Mouse (Mus musculus): ENCODE data around the gene Dgke. TPM values are rescaled to one million over a fixed set of nuclear protein-coding genes. Genes with fewer than 3 reads are reported as not detected.
A peak's percentile ranks its signal among the peaks of the same experiment; 100 is the strongest.
"Not testable (repeated sequence)": the region's sequence is repeated elsewhere in the genome, so short reads cannot be mapped to it uniquely, and the experiment has no call there.

Dgke gene
- polyA plus RNA-seq, 1 experiment from 2014 or later, result 6.6 TPM

- DNase-seq (ENCODE audit: low spot score) (no peak), ATAC-seq (ENCODE audit: insufficient read depth, low FRiP score, low TSS enrichment) (peak; percentile 78; the same call in 1 of the 2 replicates)
- Histone ChIP-seq H3K9ac (ENCODE audit: low read length) (peak overlapping the region; percentile 91), H3K4me3 (ENCODE audit: low read depth, low read length) (peak overlapping the region; percentile 77), H3K4me2 (ENCODE audit: low read depth) (peak overlapping the region; percentile 79), H3K27ac (ENCODE audit: low read depth, low read length) (peak overlapping the region; percentile 60; the same call in 1 of the 2 replicates), H3K36me3 (ENCODE audit: control insufficient read depth, insufficient read depth, low read length) (no peaks in the 10 kb centered on the region), H3K4me1 (ENCODE audit: control insufficient read depth, insufficient read depth, low read length) (peaks cover 4% of the 10 kb centered on the region; the same call in 1 of the 2 replicates), H3K27me3 (ENCODE audit: control insufficient read depth, insufficient read depth, low read length) (no peaks in the 10 kb centered on the region), H3K9me3 (ENCODE audit: control insufficient read depth, low read length) (no peaks in the 10 kb centered on the region)
- 0% methylated on average over 33 of the region's 33 CpGs for whole genome bisulfite sequencing
These were observed 6.7 kb downstream of the Dgke start for GRCm38 (mm10) chr11:89059919-89060422.

GRCm38 (mm10) chr11:89058515-89059270, 8.0 kb downstream of the Dgke start:
- no peak for DNase-seq (ENCODE audit: low spot score)
- no peaks in the 10 kb centered on the region for H3K27me3 ChIP-seq (ENCODE audit: control insufficient read depth, insufficient read depth, low read length)
- no peak overlapping the region for H3K27ac ChIP-seq (ENCODE audit: low read depth, low read length)
- H3K36me3 ChIP-seq (ENCODE audit: control insufficient read depth, insufficient read depth, low read length), result no peaks in the 10 kb centered on the region
- ATAC-seq (ENCODE audit: insufficient read depth, low FRiP score, low TSS enrichment), result no peak
- peak overlapping the region; percentile 79 for H3K4me2 ChIP-seq (ENCODE audit: low read depth)
- WGBS, result 75% methylated on average over 11 of the region's 11 CpGs
- no peaks in the 10 kb centered on the region for H3K9me3 ChIP-seq (ENCODE audit: control insufficient read depth, low read length)
- no peak overlapping the region for H3K4me3 ChIP-seq (ENCODE audit: low read depth, low read length)
- no peak overlapping the region for H3K9ac ChIP-seq (ENCODE audit: low read length)
- H3K4me1 ChIP-seq (ENCODE audit: control insufficient read depth, insufficient read depth, low read length), result peaks cover 4% of the 10 kb centered on the region; the same call in 1 of the 2 replicates

- no peak overlapping the region for H3K4me3 ChIP-seq (ENCODE audit: low read depth, low read length)
- no peak for DNase-seq (ENCODE audit: low spot score)
- no peak overlapping the region for H3K27ac ChIP-seq (ENCODE audit: low read depth, low read length)
- H3K27me3 ChIP-seq (ENCODE audit: control insufficient read depth, insufficient read depth, low read length), result no peaks in the 10 kb centered on the region
- no peak overlapping the region for H3K9ac ChIP-seq (ENCODE audit: low read length)
- no peak for ATAC-seq (ENCODE audit: insufficient read depth, low FRiP score, low TSS enrichment)
- H3K4me1 ChIP-seq (ENCODE audit: control insufficient read depth, insufficient read depth, low read length), result peaks cover 4% of the 10 kb centered on the region; the same call in 1 of the 2 replicates
- H3K9me3 ChIP-seq (ENCODE audit: control insufficient read depth, low read length), result no peaks in the 10 kb centered on the region
- no peaks in the 10 kb centered on the region for H3K36me3 ChIP-seq (ENCODE audit: control insufficient read depth, insufficient read depth, low read length)
- 90% methylated on average over 13 of the region's 13 CpGs for WGBS
- no peak overlapping the region for H3K4me2 ChIP-seq (ENCODE audit: low read depth)
These were observed 10.5 kb downstream of the Dgke start for GRCm38 (mm10) chr11:89055931-89056690.

DNA sequence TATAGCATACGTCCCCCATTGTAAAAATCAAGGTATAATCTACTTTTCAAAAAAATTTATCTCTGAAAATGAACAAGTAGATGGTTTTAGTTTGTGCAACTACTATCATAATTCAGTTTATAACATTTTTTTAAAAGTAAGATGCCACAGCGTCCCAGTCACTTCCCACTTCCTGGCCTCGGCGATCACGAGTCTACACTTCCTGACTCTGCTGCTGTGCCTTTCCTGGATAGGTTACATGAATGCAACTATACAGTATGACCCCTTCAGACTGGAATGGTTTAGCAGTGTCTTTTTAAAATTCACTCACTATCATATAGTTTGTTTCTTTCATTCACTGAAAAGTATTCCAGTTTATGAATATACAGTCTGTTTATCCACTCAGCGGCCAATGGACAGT, 14.9 kb downstream of the Dgke start:
- ATAC-seq (ENCODE audit: insufficient read depth, low FRiP score, low TSS enrichment), result no peak

DNA sequence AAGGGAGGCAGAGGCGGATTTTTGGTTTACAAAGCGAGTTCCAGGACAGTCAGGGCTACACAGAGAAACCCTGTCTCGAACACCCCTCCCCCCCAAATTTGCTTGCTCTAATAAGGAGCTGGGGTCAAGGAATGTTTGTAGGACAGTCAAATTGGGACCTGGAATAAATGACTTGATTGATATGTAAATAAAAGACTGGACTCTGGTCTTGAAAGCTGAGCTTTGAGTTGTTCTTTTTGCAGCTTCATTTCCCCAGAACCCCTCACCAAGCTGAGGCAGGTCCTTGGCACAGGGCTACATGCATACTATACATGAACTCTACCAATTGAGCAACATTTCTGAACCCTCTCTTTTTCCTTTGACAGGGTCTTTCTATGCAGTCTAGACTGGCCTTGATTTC, 20.6 kb downstream of the Dgke start:
- Histone ChIP-seq H3K4me2 (ENCODE audit: low read depth) (no peak overlapping the region), H3K9ac (ENCODE audit: low read length) (no peak overlapping the region), H3K27ac (ENCODE audit: low read depth, low read length) (no peak overlapping the region), H3K4me1 (ENCODE audit: control insufficient read depth, insufficient read depth, low read length) (no peaks in the 10 kb centered on the region), H3K27me3 (ENCODE audit: control insufficient read depth, insufficient read depth, low read length) (no peaks in the 10 kb centered on the region), H3K9me3 (ENCODE audit: control insufficient read depth, low read length) (no peaks in the 10 kb centered on the region), H3K4me3 (ENCODE audit: low read depth, low read length) (no peak overlapping the region), H3K36me3 (ENCODE audit: control insufficient read depth, insufficient read depth, low read length) (peaks cover 3% of the 10 kb centered on the region; the same call in 1 of the 2 replicates)
- DNase-seq (ENCODE audit: low spot score) (no peak), ATAC-seq (ENCODE audit: insufficient read depth, low FRiP score, low TSS enrichment) (no peak)
- 93% methylated on average over 3 of the region's 3 CpGs for WGBS

More for the DNA sequence above, 14.9 kb downstream of the Dgke start:
- Histone ChIP-seq H3K36me3 (ENCODE audit: control insufficient read depth, insufficient read depth, low read length) (no peaks in the 10 kb centered on the region), H3K4me3 (ENCODE audit: low read depth, low read length) (no peak overlapping the region), H3K4me2 (ENCODE audit: low read depth) (no peak overlapping the region), H3K27ac (ENCODE audit: low read depth, low read length) (no peak overlapping the region), H3K27me3 (ENCODE audit: control insufficient read depth, insufficient read depth, low read length) (no peaks in the 10 kb centered on the region), H3K9ac (ENCODE audit: low read length) (no peak overlapping the region), H3K9me3 (ENCODE audit: control insufficient read depth, low read length) (no peaks in the 10 kb centered on the region), H3K4me1 (ENCODE audit: control insufficient read depth, insufficient read depth, low read length) (no peaks in the 10 kb centered on the region)
- 92% methylated on average over 6 of the region's 6 CpGs for WGBS
- DNase-seq (ENCODE audit: low spot score), result no peak

GRCm38 (mm10) chr11:89045501-89045900, 21.1 kb downstream of the Dgke start:
- H3K9me3 ChIP-seq (ENCODE audit: control insufficient read depth, low read length); DNase-seq (ENCODE audit: low spot score): not testable (repeated sequence)
- 98% methylated on average over 3 of the region's 3 CpGs for WGBS

DNA sequence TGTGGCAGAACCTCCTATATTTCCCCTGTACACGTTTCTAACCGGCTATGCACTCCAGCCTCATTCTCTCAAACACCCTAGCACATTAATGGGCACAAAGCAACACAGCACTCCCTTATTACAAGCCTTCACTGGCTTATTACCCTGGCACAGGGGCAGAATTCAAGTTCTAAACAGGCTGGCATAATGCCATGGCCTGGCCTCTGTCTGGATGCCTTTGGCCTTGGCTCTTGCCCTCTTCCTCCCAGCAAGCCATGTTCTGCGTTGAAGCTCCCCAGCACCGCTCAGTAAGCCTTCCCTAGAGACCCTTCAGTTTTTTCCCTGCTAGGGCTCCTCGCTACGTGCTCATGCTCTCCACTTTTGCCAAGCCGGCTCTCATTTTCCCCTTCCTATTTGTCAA, 23.6 kb downstream of the Dgke start:
- Histone ChIP-seq H3K27ac (ENCODE audit: low read depth, low read length) (no peak overlapping the region), H3K27me3 (ENCODE audit: control insufficient read depth, insufficient read depth, low read length) (no peaks in the 10 kb centered on the region), H3K4me1 (ENCODE audit: control insufficient read depth, insufficient read depth, low read length) (no peaks in the 10 kb centered on the region), H3K4me2 (ENCODE audit: low read depth) (no peak overlapping the region), H3K4me3 (ENCODE audit: low read depth, low read length) (no peak overlapping the region), H3K9me3 (ENCODE audit: control insufficient read depth, low read length) (no peaks in the 10 kb centered on the region), H3K36me3 (ENCODE audit: control insufficient read depth, insufficient read depth, low read length) (peaks cover 5% of the 10 kb centered on the region), H3K9ac (ENCODE audit: low read length) (no peak overlapping the region)
- no peak for DNase-seq (ENCODE audit: low spot score)
- ATAC-seq (ENCODE audit: insufficient read depth, low FRiP score, low TSS enrichment), result no peak
- WGBS, result 96% methylated on average over 7 of the region's 7 CpGs

More at GRCm38 (mm10) chr11:89045501-89045900, 21.1 kb downstream of the Dgke start:
- not testable (repeated sequence) for H3K36me3 ChIP-seq (ENCODE audit: control insufficient read depth, insufficient read depth, low read length); H3K4me2 ChIP-seq (ENCODE audit: low read depth); H3K4me3 ChIP-seq (ENCODE audit: low read depth, low read length); H3K27me3 ChIP-seq (ENCODE audit: control insufficient read depth, insufficient read depth, low read length); H3K4me1 ChIP-seq (ENCODE audit: control insufficient read depth, insufficient read depth, low read length); ATAC-seq (ENCODE audit: insufficient read depth, low FRiP score, low TSS enrichment); H3K27ac ChIP-seq (ENCODE audit: low read depth, low read length); H3K9ac ChIP-seq (ENCODE audit: low read length)

- ATAC-seq (ENCODE audit: insufficient read depth, low FRiP score, low TSS enrichment), result not testable (repeated sequence)
These were observed 25.6 kb downstream of the Dgke start for GRCm38 (mm10) chr11:89041073-89041472.

More at GRCm38 (mm10) chr11:89041073-89041472, 25.6 kb downstream of the Dgke start:
- not testable (repeated sequence) for H3K36me3 ChIP-seq (ENCODE audit: control insufficient read depth, insufficient read depth, low read length); H3K27ac ChIP-seq (ENCODE audit: low read depth, low read length); H3K9me3 ChIP-seq (ENCODE audit: control insufficient read depth, low read length); DNase-seq (ENCODE audit: low spot score); H3K4me2 ChIP-seq (ENCODE audit: low read depth); H3K27me3 ChIP-seq (ENCODE audit: control insufficient read depth, insufficient read depth, low read length); H3K9ac ChIP-seq (ENCODE audit: low read length); H3K4me1 ChIP-seq (ENCODE audit: control insufficient read depth, insufficient read depth, low read length); H3K4me3 ChIP-seq (ENCODE audit: low read depth, low read length)
- WGBS, result 93% methylated on average over 6 of the region's 7 CpGs

All from neural tube, embryonic 11.5 days (tissue).